Mouse (Mus musculus): ENCODE measurements around the gene Pacsin2. TPM values are rescaled to one million over a fixed set of nuclear protein-coding genes. Genes with fewer than 3 reads are reported as not detected.

Pacsin2 gene
- polyA plus RNA-seq, 1 experiment from 2014 or later = 24.8 TPM

- H3K27me3 ChIP-seq (replicated peaks) = no peaks in the 10 kb centered on the region
- H3K27ac ChIP-seq = no peak overlapping the region
- no peaks in the 10 kb centered on the region for H3K9me3 ChIP-seq
- no peak overlapping the region for H3K4me3 ChIP-seq
- no peak overlapping the region for H3K9ac ChIP-seq
- H3K36me3 ChIP-seq (replicated peaks) = no peaks in the 10 kb centered on the region
- no peaks in the 10 kb centered on the region for H3K4me1 ChIP-seq
- ATAC-seq (replicated peaks) = no peak
- no peak overlapping the region for H3K4me2 ChIP-seq
- 51% methylated on average over 5 of the region's 5 CpGs for WGBS
These were observed 38.6 kb downstream of the Pacsin2 start for GRCm38 (mm10) chr15:83425794-83426193.

DNA sequence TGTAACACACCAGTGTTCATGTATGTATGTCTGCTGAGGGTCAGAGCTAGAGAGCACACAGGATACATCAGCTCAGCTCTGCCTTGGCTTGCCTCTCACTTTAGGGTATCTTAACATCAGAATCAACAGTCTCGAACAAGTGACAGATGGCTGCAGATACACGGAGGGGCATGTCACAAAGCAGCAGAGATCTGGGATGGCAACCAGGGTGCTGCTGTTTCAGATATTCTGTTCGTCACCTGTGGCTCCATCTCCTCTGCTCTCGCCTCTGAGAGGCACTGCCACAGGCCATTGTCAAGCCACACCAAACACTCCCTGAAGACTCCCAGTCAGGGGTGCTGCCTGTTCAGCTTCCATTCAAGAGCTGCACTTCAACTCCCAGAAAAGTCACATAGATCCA is 39.1 kb downstream of the Pacsin2 start:
- Histone ChIP-seq H3K9me3 (no peaks in the 10 kb centered on the region), H3K4me1 (no peaks in the 10 kb centered on the region), H3K27me3 (replicated peaks) (no peaks in the 10 kb centered on the region), H3K27ac (no peak overlapping the region), H3K36me3 (replicated peaks) (no peaks in the 10 kb centered on the region), H3K4me3 (no peak overlapping the region), H3K4me2 (no peak overlapping the region), H3K9ac (no peak overlapping the region)
- no peak for ATAC-seq (replicated peaks)
- WGBS = 64% methylated on average over 4 of the region's 4 CpGs

DNA sequence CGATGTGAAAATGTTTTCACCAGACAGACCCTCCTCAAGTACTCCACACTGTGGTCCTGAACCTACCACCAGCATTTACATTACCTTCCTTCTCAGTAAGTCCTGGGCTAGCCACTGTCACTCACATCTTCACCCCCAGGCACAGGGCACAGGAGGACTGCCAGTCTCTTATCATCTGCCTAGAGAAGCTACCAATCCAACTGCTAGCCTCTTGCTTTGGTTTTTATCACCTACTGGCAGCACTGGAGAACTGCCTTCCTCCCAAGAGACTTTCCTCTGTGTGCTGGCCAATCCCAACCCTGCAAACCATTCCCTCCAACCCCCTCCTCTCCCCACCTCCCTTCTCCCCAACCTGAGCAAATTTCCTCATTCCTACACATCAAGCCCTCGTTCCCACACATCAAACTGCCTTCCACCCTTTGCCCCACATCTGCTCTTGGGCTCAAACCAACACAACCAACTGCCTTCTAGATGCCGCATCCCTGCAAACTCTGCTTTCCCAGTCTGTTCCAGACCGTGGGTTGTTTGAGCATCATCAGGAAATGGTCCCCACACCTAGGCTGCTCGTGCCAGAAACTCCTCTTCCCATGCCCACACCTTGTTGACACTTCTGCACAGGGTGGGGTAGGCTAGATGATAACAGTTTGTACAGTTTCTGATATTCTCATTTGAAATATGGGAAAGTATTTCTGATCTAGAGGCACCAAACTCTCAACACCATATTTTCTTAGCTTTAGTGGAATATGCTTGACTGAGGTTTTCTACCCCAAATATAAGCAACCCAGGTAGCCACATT is 40.6 kb downstream of the Pacsin2 start:
- no peak overlapping the region for H3K4me3 ChIP-seq
- no peaks in the 10 kb centered on the region for H3K4me1 ChIP-seq
- H3K36me3 ChIP-seq (replicated peaks) = no peaks in the 10 kb centered on the region
- no peak overlapping the region for H3K9ac ChIP-seq
- H3K9me3 ChIP-seq = no peaks in the 10 kb centered on the region
- H3K27me3 ChIP-seq (replicated peaks) = no peaks in the 10 kb centered on the region
- 83% methylated on average over 5 of the region's 5 CpGs for WGBS
- no peak overlapping the region for H3K27ac ChIP-seq
- no peak for ATAC-seq (replicated peaks)
- no peak overlapping the region for H3K4me2 ChIP-seq

GRCm38 (mm10) chr15:83422299-83422981 is 42.0 kb downstream of the Pacsin2 start:
- Histone ChIP-seq H3K4me3 (no peak overlapping the region), H3K36me3 (replicated peaks) (no peaks in the 10 kb centered on the region), H3K9me3 (no peaks in the 10 kb centered on the region), H3K27me3 (replicated peaks) (no peaks in the 10 kb centered on the region), H3K9ac (no peak overlapping the region), H3K4me1 (no peaks in the 10 kb centered on the region), H3K27ac (no peak overlapping the region), H3K4me2 (no peak overlapping the region)
- ATAC-seq (replicated peaks) = no peak
- 91% methylated on average over 15 of the region's 15 CpGs for WGBS

GRCm38 (mm10) chr15:83419562-83419961 is 44.8 kb downstream of the Pacsin2 start:
- WGBS = 86% methylated on average over 2 of the region's 2 CpGs
- Histone ChIP-seq H3K4me1 (no peaks in the 10 kb centered on the region), H3K4me2 (no peak overlapping the region), H3K36me3 (replicated peaks) (no peaks in the 10 kb centered on the region), H3K27me3 (replicated peaks) (no peaks in the 10 kb centered on the region), H3K9ac (no peak overlapping the region), H3K4me3 (no peak overlapping the region), H3K9me3 (no peaks in the 10 kb centered on the region), H3K27ac (no peak overlapping the region)
- no peak for ATAC-seq (replicated peaks)

DNA sequence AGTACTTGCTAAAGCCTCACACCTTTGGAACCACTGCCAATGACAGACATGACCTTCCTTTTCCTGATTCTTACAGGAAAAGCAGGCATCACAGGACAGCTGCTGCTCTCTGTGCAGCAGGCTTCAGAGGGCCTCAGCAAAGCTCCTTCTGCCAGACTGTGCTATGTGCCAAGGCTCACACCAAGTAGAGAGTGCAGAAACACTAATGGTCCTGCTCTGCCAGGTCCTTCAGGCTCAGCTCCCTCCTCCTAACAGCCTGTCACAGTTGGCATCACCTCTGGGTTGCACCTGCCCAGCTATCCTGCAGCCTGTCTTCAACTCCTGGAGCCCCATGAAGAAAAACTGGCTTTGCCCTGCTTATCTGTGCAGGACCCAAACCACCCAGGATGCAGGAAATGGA is 45.7 kb downstream of the Pacsin2 start:
- ATAC-seq (replicated peaks) = no peak

DNA sequence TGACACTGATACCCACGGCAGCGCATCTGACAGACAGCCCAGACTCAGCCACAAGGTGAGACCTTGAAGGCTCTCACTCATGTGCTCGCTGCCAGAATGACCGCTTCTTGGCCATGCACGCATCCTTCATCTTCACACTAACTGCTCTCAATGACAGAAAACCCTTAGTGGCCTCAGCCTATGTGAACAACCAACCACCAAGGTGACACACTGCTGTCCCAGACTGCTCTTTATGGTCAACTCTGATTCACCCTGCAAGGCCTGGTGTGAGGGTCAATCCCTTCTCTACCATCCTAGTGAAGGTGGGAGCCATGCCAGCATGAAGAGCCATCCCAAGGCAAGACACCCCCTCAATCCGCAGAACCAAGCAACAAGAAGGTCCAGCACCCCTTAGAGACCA is 46.5 kb downstream of the Pacsin2 start:
- no peaks in the 10 kb centered on the region for H3K36me3 ChIP-seq (replicated peaks)
- H3K4me3 ChIP-seq = no peak overlapping the region
- 95% methylated on average over 6 of the region's 6 CpGs for WGBS

More for the DNA sequence above, 45.7 kb downstream of the Pacsin2 start:
- no peak overlapping the region for H3K4me2 ChIP-seq
- no peak overlapping the region for H3K27ac ChIP-seq
- no peaks in the 10 kb centered on the region for H3K9me3 ChIP-seq
- H3K36me3 ChIP-seq (replicated peaks) = no peaks in the 10 kb centered on the region
- no peak overlapping the region for H3K4me3 ChIP-seq
- H3K4me1 ChIP-seq = no peaks in the 10 kb centered on the region
- H3K9ac ChIP-seq = no peak overlapping the region
- no peaks in the 10 kb centered on the region for H3K27me3 ChIP-seq (replicated peaks)

GRCm38 (mm10) chr15:83417407-83417806 is 47.0 kb downstream of the Pacsin2 start:
- no peaks in the 10 kb centered on the region for H3K36me3 ChIP-seq (replicated peaks)
- 79% methylated on average over 7 of the region's 7 CpGs for WGBS
- no peak overlapping the region for H3K4me3 ChIP-seq
- no peaks in the 10 kb centered on the region for H3K9me3 ChIP-seq
- no peak overlapping the region for H3K27ac ChIP-seq
- no peak for ATAC-seq (replicated peaks)
- no peaks in the 10 kb centered on the region for H3K4me1 ChIP-seq
- H3K4me2 ChIP-seq = no peak overlapping the region
- no peaks in the 10 kb centered on the region for H3K27me3 ChIP-seq (replicated peaks)
- H3K9ac ChIP-seq = no peak overlapping the region

More for the DNA sequence above, 46.5 kb downstream of the Pacsin2 start:
- H3K4me1 ChIP-seq = no peaks in the 10 kb centered on the region
- H3K27ac ChIP-seq = no peak overlapping the region
- ATAC-seq (replicated peaks) = no peak
- no peak overlapping the region for H3K9ac ChIP-seq
- no peaks in the 10 kb centered on the region for H3K27me3 ChIP-seq (replicated peaks)
- no peak overlapping the region for H3K4me2 ChIP-seq
- H3K9me3 ChIP-seq = no peaks in the 10 kb centered on the region

DNA sequence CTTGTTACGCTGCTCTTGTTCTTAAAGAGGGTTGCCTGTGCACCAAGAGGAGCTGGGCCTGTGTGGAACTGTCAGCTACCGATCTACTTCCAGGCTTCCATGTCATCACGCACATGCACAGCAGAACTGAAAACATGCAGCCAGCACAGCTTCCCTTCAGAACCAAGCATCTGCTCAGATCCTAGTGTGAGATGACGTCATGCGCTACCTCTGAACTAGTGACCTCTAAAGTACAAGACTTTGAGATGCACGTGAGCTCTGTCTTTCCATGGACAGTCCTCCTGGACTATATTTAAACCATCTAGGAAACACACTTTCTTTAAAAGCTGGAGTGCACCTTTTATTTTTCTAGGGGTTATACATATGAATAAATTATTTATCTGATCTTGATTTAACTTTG is 49.0 kb downstream of the Pacsin2 start:
- no peak overlapping the region for H3K27ac ChIP-seq
- WGBS = 83% methylated on average over 6 of the region's 6 CpGs
- ATAC-seq (replicated peaks) = no peak
- H3K36me3 ChIP-seq (replicated peaks) = no peaks in the 10 kb centered on the region
- H3K4me3 ChIP-seq = no peak overlapping the region
- no peaks in the 10 kb centered on the region for H3K4me1 ChIP-seq
- H3K4me2 ChIP-seq = no peak overlapping the region
- no peaks in the 10 kb centered on the region for H3K9me3 ChIP-seq
- no peak overlapping the region for H3K9ac ChIP-seq
- no peaks in the 10 kb centered on the region for H3K27me3 ChIP-seq (replicated peaks)

DNA sequence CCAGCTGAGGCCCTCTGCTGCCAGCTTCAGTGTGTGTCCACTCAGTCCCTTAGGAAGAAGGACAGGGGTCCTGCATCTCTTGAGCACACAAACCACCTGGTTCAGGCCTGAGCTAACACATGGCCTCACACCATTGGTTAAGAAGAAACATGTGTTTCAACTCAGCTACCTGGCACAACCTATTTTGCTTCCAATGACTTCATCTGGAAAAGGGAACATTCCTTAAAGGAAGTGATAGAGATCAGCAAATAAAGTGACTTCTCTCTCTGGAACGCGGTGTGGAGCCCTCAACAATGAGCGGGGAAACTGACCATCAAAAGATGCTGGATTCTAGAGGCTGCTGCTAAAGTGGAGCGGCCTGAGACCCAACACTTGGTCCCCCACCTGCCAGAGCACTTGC is 52.8 kb downstream of the Pacsin2 start:
- Histone ChIP-seq H3K4me3 (no peak overlapping the region), H3K4me1 (no peaks in the 10 kb centered on the region), H3K9ac (no peak overlapping the region), H3K36me3 (replicated peaks) (no peaks in the 10 kb centered on the region), H3K27me3 (replicated peaks) (no peaks in the 10 kb centered on the region), H3K9me3 (no peaks in the 10 kb centered on the region), H3K4me2 (no peak overlapping the region), H3K27ac (no peak overlapping the region)
- 88% methylated on average over 4 of the region's 4 CpGs for WGBS
- ATAC-seq (replicated peaks) = no peak

- 79% methylated on average over 4 of the region's 4 CpGs for WGBS
- H3K36me3 ChIP-seq (replicated peaks) = no peaks in the 10 kb centered on the region
These were observed 53.7 kb downstream of the Pacsin2 start for GRCm38 (mm10) chr15:83410735-83411134.

GRCm38 (mm10) chr15:83410270-83410669 is 54.1 kb downstream of the Pacsin2 start:
- no peaks in the 10 kb centered on the region for H3K4me1 ChIP-seq
- no peaks in the 10 kb centered on the region for H3K27me3 ChIP-seq (replicated peaks)
- no peak overlapping the region for H3K4me2 ChIP-seq
- no peak for ATAC-seq (replicated peaks)
- H3K9ac ChIP-seq = no peak overlapping the region
- no peak overlapping the region for H3K4me3 ChIP-seq
- no peaks in the 10 kb centered on the region for H3K9me3 ChIP-seq
- no peaks in the 10 kb centered on the region for H3K36me3 ChIP-seq (replicated peaks)
- WGBS = 84% methylated on average over 6 of the region's 6 CpGs
- H3K27ac ChIP-seq = no peak overlapping the region

More at GRCm38 (mm10) chr15:83410735-83411134, 53.7 kb downstream of the Pacsin2 start:
- Histone ChIP-seq H3K27ac (no peak overlapping the region), H3K27me3 (replicated peaks) (no peaks in the 10 kb centered on the region), H3K4me3 (no peak overlapping the region), H3K4me2 (no peak overlapping the region), H3K9ac (no peak overlapping the region), H3K4me1 (no peaks in the 10 kb centered on the region), H3K9me3 (no peaks in the 10 kb centered on the region)
- no peak for ATAC-seq (replicated peaks)
